Mouse (Mus musculus) hindbrain, embryonic 16.5 days (tissue): Measurements from ENCODE around the gene Cenps. TPM values are rescaled to one million over a fixed set of nuclear protein-coding genes. Genes with fewer than 3 reads are reported as not detected.
"Not testable (repeated sequence)": the region's sequence is repeated elsewhere in the genome, so short reads cannot be mapped to it uniquely, and the experiment has no call there.

Source experiments
- ATAC-seq: fragments of 200-750 bp; cut with Nextera tagmentation; 2 replicates; pipeline ENCODE4 v1.8.0; 2017; ENCODE audit warnings: moderate TSS enrichment, moderate library complexity
- H3K27ac ChIP-seq: fragments of 300-500 bp; sonication (generic); 2 replicates; pipeline ENCODE4 v1.5.1; 2014; ENCODE audit warnings: low read depth, mild to moderate bottlenecking, control low read depth, low read length, moderate library complexity
- H3K27me3 ChIP-seq: fragments of 300-500 bp; sonication (generic); replicated peaks from 2 replicates; pipeline ENCODE4 v1.6.1; 2014; ENCODE audit warnings: low read length; ENCODE audit not compliant: control insufficient read depth, insufficient read depth
- H3K36me3 ChIP-seq: fragments of 300-500 bp; sonication (generic); 2 replicates; pipeline ENCODE4 v1.6.1; 2014; ENCODE audit warnings: mild to moderate bottlenecking, low read length, moderate library complexity, mixed read lengths; ENCODE audit not compliant: control insufficient read depth, insufficient read depth
- H3K4me1 ChIP-seq: fragments of 300-500 bp; sonication (generic); 2 replicates; pipeline ENCODE4 v1.6.1; 2014; ENCODE audit warnings: low read depth, low read length; ENCODE audit not compliant: control insufficient read depth, insufficient read depth
- H3K4me2 ChIP-seq: fragments of 300-500 bp; sonication (generic); 2 replicates; pipeline ENCODE4 v1.6.1; 2014; ENCODE audit warnings: mild to moderate bottlenecking, low read length, control low read depth, moderate library complexity
- H3K4me3 ChIP-seq: fragments of 300-500 bp; sonication (generic); 2 replicates; pipeline ENCODE4 v1.5.1; 2014; ENCODE audit warnings: mild to moderate bottlenecking, low read length, control low read depth, moderate library complexity
- H3K9ac ChIP-seq: fragments of 300-500 bp; sonication (generic); 2 replicates; pipeline ENCODE4 v1.6.1; 2014; ENCODE audit warnings: low read depth, mild to moderate bottlenecking, control low read depth, low read length, moderate library complexity
- H3K9me3 ChIP-seq: fragments of 300-500 bp; sonication (generic); 2 replicates; pipeline ENCODE4 v1.6.1; 2014; ENCODE audit warnings: mild to moderate bottlenecking, low read length, moderate library complexity; ENCODE audit not compliant: control insufficient read depth
- WGBS: fragments of 180-500 bp; shearing (Covaris S2); extraction: QIAGEN DNeasy Blood & Tissue Kit; methylation state at CpG from one replicate; pipeline ENCODE4 v1.1.7; 2014; 5-methylcytosine and 5-hydroxymethylcytosine counted together
- polyA plus RNA-seq: library from polyadenylated mRNA; unstranded; fragments of >200 nt; fragmentation: Nextera tagmentation; extraction: Ambion mirVana; gene quantifications from 2 replicates; pipeline ENCODE4 v1.2.1, GENCODE M21; 2015

Cenps gene
- polyA plus RNA-seq, 1 experiment from 2014 or later: 18.9 TPM

- no peaks in the 10 kb centered on the region; the same call in 1 of the 2 replicates for H3K4me1 ChIP-seq
- no peak overlapping the region for H3K9ac ChIP-seq
- no peaks in the 10 kb centered on the region for H3K36me3 ChIP-seq
- ATAC-seq: no peak
- H3K4me2 ChIP-seq: no peak overlapping the region
- no peak overlapping the region for H3K4me3 ChIP-seq
- no peaks in the 10 kb centered on the region for H3K27me3 ChIP-seq
- WGBS: 48% methylated on average over 2 of the region's 2 CpGs
- peak overlapping the region; percentile 54 for H3K27ac ChIP-seq
- no peaks in the 10 kb centered on the region for H3K9me3 ChIP-seq
These were observed 35.2 kb upstream of the Cenps start for GRCm38 (mm10) chr4:149172666-149173065.

DNA sequence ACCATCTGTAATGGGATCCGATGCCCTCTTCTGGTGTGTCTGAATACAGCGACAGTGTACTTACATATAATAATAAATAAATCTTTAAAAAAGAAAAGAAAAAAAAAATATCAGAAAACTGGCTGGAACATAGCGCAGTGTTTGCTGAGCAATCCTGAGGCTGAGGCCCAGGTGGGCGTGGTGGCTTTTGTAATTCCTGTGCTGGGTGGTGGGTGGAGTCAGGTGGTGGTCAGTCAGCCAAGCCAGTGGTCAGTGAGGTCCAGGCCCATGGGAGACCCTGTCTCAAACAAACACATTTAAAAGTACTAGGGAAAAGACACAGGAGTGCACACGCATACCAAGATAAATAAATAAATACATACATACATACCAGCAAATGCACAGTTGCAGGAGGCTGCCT lies 34.7 kb upstream of the Cenps start:
- peak overlapping the region; percentile 54; the same call in 1 of the 2 replicates for H3K27ac ChIP-seq
- no peak overlapping the region for H3K4me3 ChIP-seq
- H3K9ac ChIP-seq: no peak overlapping the region
- H3K4me2 ChIP-seq: no peak overlapping the region
- WGBS: 94% methylated on average over 5 of the region's 5 CpGs
- ATAC-seq: no peak
- H3K9me3 ChIP-seq: no peaks in the 10 kb centered on the region
- no peaks in the 10 kb centered on the region for H3K27me3 ChIP-seq
- H3K4me1 ChIP-seq: no peaks in the 10 kb centered on the region; the same call in 1 of the 2 replicates
- no peaks in the 10 kb centered on the region for H3K36me3 ChIP-seq

DNA sequence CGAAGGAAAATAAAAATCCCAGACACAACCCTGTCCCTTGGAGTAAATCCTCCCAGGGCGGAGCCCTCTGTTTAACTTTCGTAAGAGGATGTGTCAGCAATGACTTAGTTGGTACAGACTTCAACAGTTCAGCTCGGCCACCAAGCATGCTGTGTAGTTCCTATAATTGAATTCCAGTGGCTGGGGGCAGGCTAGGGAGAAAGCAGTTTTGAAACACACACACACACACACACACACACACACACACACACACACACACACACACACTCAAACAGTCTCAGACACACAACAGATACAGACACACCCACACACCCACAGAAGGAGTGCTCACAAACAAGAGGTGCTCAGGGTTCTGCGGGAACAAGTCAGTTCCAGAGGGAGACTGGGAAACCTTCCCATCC lies 34.2 kb upstream of the Cenps start:
- no peaks in the 10 kb centered on the region for H3K36me3 ChIP-seq
- no peak overlapping the region for H3K27ac ChIP-seq
- H3K9me3 ChIP-seq: no peaks in the 10 kb centered on the region
- 83% methylated on average over 5 of the region's 5 CpGs for WGBS
- no peaks in the 10 kb centered on the region for H3K27me3 ChIP-seq
- no peaks in the 10 kb centered on the region; the same call in 1 of the 2 replicates for H3K4me1 ChIP-seq
- no peak overlapping the region for H3K9ac ChIP-seq
- H3K4me2 ChIP-seq: no peak overlapping the region
- ATAC-seq: no peak
- no peak overlapping the region for H3K4me3 ChIP-seq

GRCm38 (mm10) chr4:149170394-149170931 lies 33.0 kb upstream of the Cenps start:
- no peak overlapping the region for H3K4me2 ChIP-seq
- ATAC-seq: no peak
- peaks cover 4% of the 10 kb centered on the region for H3K4me1 ChIP-seq
- WGBS: 74% methylated on average over 7 of the region's 7 CpGs
- H3K27ac ChIP-seq: no peak overlapping the region
- no peak overlapping the region for H3K4me3 ChIP-seq
- H3K9ac ChIP-seq: no peak overlapping the region
- no peaks in the 10 kb centered on the region for H3K36me3 ChIP-seq
- H3K9me3 ChIP-seq: no peaks in the 10 kb centered on the region
- H3K27me3 ChIP-seq: no peaks in the 10 kb centered on the region

DNA sequence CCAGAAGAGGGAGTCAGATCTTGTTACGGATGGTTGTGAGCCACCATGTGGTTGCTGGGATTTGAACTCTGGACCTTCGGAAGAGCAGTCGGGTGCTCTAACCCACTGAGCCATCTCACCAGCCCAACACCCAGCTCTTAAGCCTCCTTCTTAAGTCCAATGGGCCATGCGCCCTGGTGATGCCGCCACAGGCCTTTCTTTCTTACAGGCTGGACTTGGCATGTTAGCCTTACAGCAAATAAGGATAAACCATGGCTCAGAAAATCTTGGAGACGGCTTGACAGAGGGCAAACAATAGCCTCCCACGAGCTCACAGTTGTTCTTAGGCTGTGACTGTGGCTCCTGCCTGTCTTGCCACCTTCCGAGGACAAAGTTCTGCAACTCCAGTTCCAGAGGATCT lies 32.5 kb upstream of the Cenps start:
- 80% methylated on average over 7 of the region's 8 CpGs for WGBS
- H3K4me3 ChIP-seq, H3K27me3 ChIP-seq, H3K4me2 ChIP-seq, H3K36me3 ChIP-seq, H3K9ac ChIP-seq, ATAC-seq, H3K27ac ChIP-seq, H3K9me3 ChIP-seq, H3K4me1 ChIP-seq: not testable (repeated sequence)

DNA sequence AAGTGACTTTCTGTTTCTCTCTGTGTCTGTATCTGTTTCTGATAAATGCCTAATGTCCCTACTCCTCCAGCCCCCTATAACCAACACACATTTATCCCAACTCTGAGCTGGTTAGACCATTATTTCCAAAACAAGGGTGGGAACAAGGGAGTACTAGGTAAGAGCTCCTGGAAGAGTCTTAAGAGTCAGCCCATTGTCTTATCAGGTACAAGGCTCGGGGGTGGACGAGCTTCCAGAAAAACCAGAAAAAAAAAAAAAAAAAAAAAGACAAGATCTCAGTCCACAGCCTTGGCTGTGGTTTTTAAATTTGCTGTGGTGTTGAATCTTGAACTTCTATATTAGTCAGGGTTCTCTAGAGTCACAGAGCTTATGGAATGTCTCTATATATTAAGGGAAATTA lies 30.6 kb upstream of the Cenps start:
- H3K4me1 ChIP-seq: peaks cover 8% of the 10 kb centered on the region
- H3K36me3 ChIP-seq: no peaks in the 10 kb centered on the region
- no peak for ATAC-seq
- no peak overlapping the region for H3K27ac ChIP-seq
- H3K9me3 ChIP-seq: no peaks in the 10 kb centered on the region
- WGBS: 84% methylated on average over 2 of the region's 2 CpGs
- H3K4me3 ChIP-seq: no peak overlapping the region
- H3K9ac ChIP-seq: no peak overlapping the region
- no peak overlapping the region for H3K4me2 ChIP-seq
- H3K27me3 ChIP-seq: no peaks in the 10 kb centered on the region

DNA sequence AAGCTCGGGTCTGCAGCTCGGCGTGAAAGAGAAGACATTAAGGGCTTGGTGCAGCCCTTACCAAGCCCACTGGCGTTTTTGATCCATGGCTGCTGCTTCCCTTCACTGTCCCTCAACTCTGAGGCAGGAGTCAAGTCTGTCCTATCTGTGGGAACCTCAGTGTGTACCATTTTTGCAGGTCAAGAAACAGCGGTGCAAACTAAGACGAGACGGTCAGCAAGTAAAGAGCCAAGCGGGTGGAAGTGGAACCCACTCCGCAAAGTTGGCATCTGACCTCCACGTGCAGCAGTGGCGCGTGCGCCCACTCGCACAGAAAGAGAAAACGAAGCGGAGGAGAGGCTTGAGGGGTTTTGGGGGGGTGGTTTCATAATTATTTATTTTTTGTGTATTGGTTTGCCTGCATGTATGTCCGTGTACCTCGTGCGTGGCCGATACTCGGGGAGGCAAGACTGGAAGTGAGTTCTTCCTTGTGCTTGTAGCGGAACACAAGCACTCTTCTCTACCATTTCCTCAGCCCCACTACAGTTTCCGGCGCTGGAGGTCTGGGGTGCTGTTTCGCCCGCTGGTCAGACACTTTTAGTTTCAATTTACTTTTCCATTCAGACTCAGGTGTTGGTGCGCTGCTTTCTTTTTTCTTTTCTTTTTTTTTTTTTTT lies 29.7 kb upstream of the Cenps start:
- 3% methylated on average over 27 of the region's 27 CpGs for WGBS
- H3K27ac ChIP-seq: peak overlapping the region; percentile 74

DNA sequence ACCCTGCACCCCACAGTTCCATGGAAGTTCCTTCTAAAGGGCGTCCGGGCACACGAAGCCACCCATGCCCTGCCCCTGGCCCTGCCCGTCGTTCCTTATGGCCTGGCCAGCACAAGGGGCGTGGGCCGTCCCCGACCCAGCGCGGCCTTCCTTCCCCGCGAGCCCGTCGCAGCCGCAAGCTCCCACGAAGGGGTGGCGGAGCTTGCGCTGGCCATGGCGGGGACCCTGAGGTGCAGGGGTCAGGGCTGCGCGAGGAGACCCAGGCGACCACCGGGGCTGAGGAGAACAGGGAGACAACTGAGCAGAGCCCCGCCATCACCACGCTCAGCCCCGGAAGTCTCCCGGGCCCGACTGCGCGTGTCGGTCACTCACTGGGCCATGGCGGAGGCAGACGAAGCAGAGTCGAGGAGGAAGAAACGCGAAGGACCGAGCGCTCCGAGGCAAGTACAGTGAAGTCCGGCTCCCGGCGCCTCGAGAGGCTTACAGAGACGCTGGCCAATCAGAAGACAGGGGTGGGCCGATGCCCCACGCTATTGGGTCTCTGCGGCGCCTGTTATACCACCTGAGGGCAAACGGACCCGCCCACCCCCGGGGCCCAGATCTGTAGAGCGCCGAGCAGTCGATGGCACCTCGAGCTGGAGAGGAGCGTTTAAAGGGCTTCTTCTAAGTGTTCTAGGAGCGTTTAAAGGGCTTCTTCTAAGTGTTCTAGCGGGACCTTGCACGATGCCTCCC lies 29.0 kb upstream of the Cenps start, which contains the start of gene Pgd:
TSS of gene Pgd (minus strand) at position 557 of the 732 bp plus-strand sequence.
- H3K27me3 ChIP-seq: no peaks in the 10 kb centered on the region

More for the DNA sequence above, 29.7 kb upstream of the Cenps start:
- Histone ChIP-seq H3K9me3 (no peaks in the 10 kb centered on the region), H3K36me3 (no peaks in the 10 kb centered on the region), H3K4me3 (peak overlapping the region; percentile 85), H3K4me2 (peak overlapping the region; percentile 96), H3K4me1 (peaks cover 8% of the 10 kb centered on the region), H3K9ac (peak overlapping the region; percentile 65), H3K27me3 (no peaks in the 10 kb centered on the region)
- ATAC-seq: peak; percentile 73

DNA sequence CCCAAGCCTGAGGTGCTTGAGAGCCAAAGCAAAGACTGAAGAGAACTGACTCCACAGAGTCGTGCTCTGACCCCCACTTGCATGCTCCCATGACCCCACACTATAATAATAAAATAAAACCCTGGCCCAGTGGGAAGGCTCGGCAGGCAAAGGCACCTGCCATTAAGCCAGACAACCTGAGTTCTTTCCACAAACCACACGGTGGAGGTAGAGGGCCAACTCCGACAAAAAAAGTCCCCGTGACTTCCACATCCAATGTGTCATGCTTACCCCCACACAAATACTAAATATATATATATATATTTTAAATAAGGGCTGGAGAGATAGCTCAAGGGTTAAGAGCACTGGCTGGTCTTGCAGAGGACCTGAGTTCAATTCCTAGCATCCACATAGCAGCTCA lies 26.7 kb upstream of the Cenps start:
- Histone ChIP-seq H3K36me3 (peaks cover 13% of the 10 kb centered on the region; the same call in 1 of the 2 replicates), H3K4me2 (no peak overlapping the region), H3K9me3 (no peaks in the 10 kb centered on the region), H3K27ac (no peak overlapping the region), H3K9ac (no peak overlapping the region), H3K4me1 (peaks cover 8% of the 10 kb centered on the region), H3K4me3 (no peak overlapping the region), H3K27me3 (no peaks in the 10 kb centered on the region)
- WGBS: 76% methylated on average over 5 of the region's 5 CpGs
- ATAC-seq: no peak

More for the DNA sequence above, 29.0 kb upstream of the Cenps start, which contains the start of gene Pgd:
- peak; percentile 99 for ATAC-seq
- WGBS: 0% methylated on average over 54 of the region's 59 CpGs
- peaks cover 8% of the 10 kb centered on the region for H3K4me1 ChIP-seq
- H3K9me3 ChIP-seq: no peaks in the 10 kb centered on the region
- peak within 1 kb of the TSS; percentile 76 for H3K9ac ChIP-seq
- H3K27ac ChIP-seq: peak within 1 kb of the TSS; percentile 79
- no peaks in the 10 kb centered on the region for H3K36me3 ChIP-seq
- H3K4me2 ChIP-seq: peak within 1 kb of the TSS; percentile 96
- H3K4me3 ChIP-seq: peak within 1 kb of the TSS; percentile 85
